Mouse (Mus musculus) adrenal gland, adult 2 months (tissue): Measurements from ENCODE around the gene Ctdspl. TPM values are rescaled to one million over a fixed set of nuclear protein-coding genes. Genes with fewer than 3 reads are reported as not detected.

Experiments
- DNase-seq: peaks from one replicate; pipeline ENCODE4 v3.0.0; 2021
- polyA plus RNA-seq: library from polyadenylated mRNA; depleted of rRNA; stranded (reverse); fragments of >200 nt; gene quantifications from 2 replicates; pipeline ENCODE4 v1.2.3, GENCODE M21; 2012
- total RNA-seq, 2 experiments: library from RNA; stranded (reverse); gene quantifications; 2 replicates each; pipeline ENCODE4 v1.2.3; 2021

The Ctdspl gene
- total and polyA plus RNA-seq, 3 experiments = 19.8 to 33.1 (median 28.0) TPM

- DNase-seq = no peak
Observed at GRCm38 (mm10) chr9:118949654-118950053, 23.4 kb downstream of the Ctdspl start.

- DNase-seq = no peak
Observed at GRCm38 (mm10) chr9:118950061-118950460, 23.8 kb downstream of the Ctdspl start.

GRCm38 (mm10) chr9:118950751-118951150, 24.5 kb downstream of the Ctdspl start:
- no peak for DNase-seq

GRCm38 (mm10) chr9:118951381-118951780, 25.1 kb downstream of the Ctdspl start:
- DNase-seq = no peak

- DNase-seq = peak; percentile 49
Observed at GRCm38 (mm10) chr9:118952180-118952579, 25.9 kb downstream of the Ctdspl start.

- DNase-seq = no peak
Observed at GRCm38 (mm10) chr9:118953465-118954194, 27.4 kb downstream of the Ctdspl start.

GRCm38 (mm10) chr9:118958802-118959201, 32.5 kb downstream of the Ctdspl start:
- peak; percentile 45 for DNase-seq

GRCm38 (mm10) chr9:118960415-118961091, 34.3 kb downstream of the Ctdspl start:
- peak; percentile 49 for DNase-seq

- DNase-seq = no peak
Observed at GRCm38 (mm10) chr9:118963149-118963548, 36.9 kb downstream of the Ctdspl start.

GRCm38 (mm10) chr9:118964263-118965034, 38.2 kb downstream of the Ctdspl start:
- DNase-seq = no peak

GRCm38 (mm10) chr9:118969810-118970209, 43.6 kb downstream of the Ctdspl start:
- no peak for DNase-seq

GRCm38 (mm10) chr9:118973028-118973427, 46.8 kb downstream of the Ctdspl start:
- no peak for DNase-seq

- no peak for DNase-seq
Observed at GRCm38 (mm10) chr9:118973566-118973965, 47.3 kb downstream of the Ctdspl start.

- DNase-seq = peak; percentile 85
Observed at GRCm38 (mm10) chr9:118974148-118974547, 47.9 kb downstream of the Ctdspl start.

GRCm38 (mm10) chr9:118975211-118975671, 49.0 kb downstream of the Ctdspl start:
- peak; percentile 15 for DNase-seq

GRCm38 (mm10) chr9:118975758-118976157, 49.5 kb downstream of the Ctdspl start:
- DNase-seq = no peak

GRCm38 (mm10) chr9:118976561-118976960, 50.3 kb downstream of the Ctdspl start:
- DNase-seq = peak; percentile 46

- DNase-seq = no peak
Observed at GRCm38 (mm10) chr9:118977425-118977824, 51.2 kb downstream of the Ctdspl start.

GRCm38 (mm10) chr9:118980411-118980823, 54.2 kb downstream of the Ctdspl start:
- peak; percentile 32 for DNase-seq

- no peak for DNase-seq
Observed at GRCm38 (mm10) chr9:118984650-118985432, 58.6 kb downstream of the Ctdspl start.

- DNase-seq = no peak
Observed at GRCm38 (mm10) chr9:118986286-118986685, 60.0 kb downstream of the Ctdspl start.
